Mouse (Mus musculus) MEL (cell line): Measurements from ENCODE around the gene Bcl7c. TPM values are rescaled to one million over a fixed set of nuclear protein-coding genes. Genes with fewer than 3 reads are reported as not detected.
A peak's percentile ranks its signal among the peaks of the same experiment; 100 is the strongest.

ENCODE experiments used
- DNase-seq: peaks from one replicate; pipeline ENCODE4 v3.0.0; 2011; ENCODE audit warnings: low read depth, low spot score
- H3K27ac ChIP-seq: 2 replicates; pipeline ENCODE4 v1.5.1; 2012; ENCODE audit warnings: low read depth, mild to moderate bottlenecking, control low read depth, low read length, moderate library complexity; ENCODE audit not compliant: control insufficient read depth
- H3K27me3 ChIP-seq, 2 experiments: fragments of 150-350 bp in 1 of 2; sonication (generic) in 1 of 2; 2 replicates each; pipeline ENCODE4 v1.6.1; 2012; ENCODE audit warnings: low read length in 2 of 2, mild to moderate bottlenecking in 2 of 2, improper control_type of control experiment in 1 of 2, moderate library complexity in 1 of 2; ENCODE audit not compliant: insufficient read depth in 2 of 2, control insufficient read depth in 1 of 2
- H3K36me3 ChIP-seq, 2 experiments: 2 replicates each; pipeline ENCODE4 v1.6.1; 2012 to 2014; ENCODE audit warnings: low read length in 2 of 2, improper control_type of control experiment in 1 of 2, inconsistent platforms in 1 of 2, mild to moderate bottlenecking in 1 of 2; ENCODE audit not compliant: insufficient read depth in 2 of 2, control insufficient read depth in 1 of 2
- H3K4me1 ChIP-seq, 2 experiments: fragments of 150-350 bp in 1 of 2; sonication (generic) in 1 of 2; 2 replicates each; pipeline ENCODE4 v1.6.1; 2012; ENCODE audit warnings: low read length in 2 of 2, improper control_type of control experiment in 1 of 2, mild to moderate bottlenecking in 1 of 2; ENCODE audit not compliant: insufficient read depth in 2 of 2, control insufficient read depth in 1 of 2
- H3K4me3 ChIP-seq, 2 experiments: fragments of 150-350 bp in 1 of 2; sonication (generic) in 1 of 2; 2 replicates each; pipeline ENCODE4 v1.5.1; 2012; ENCODE audit warnings: low read depth in 2 of 2, low read length in 2 of 2, mild to moderate bottlenecking in 2 of 2, moderate library complexity in 2 of 2, control low read depth in 1 of 2, improper control_type of control experiment in 1 of 2; ENCODE audit not compliant: control insufficient read depth in 1 of 2, insufficient read depth in 1 of 2
- H3K79me2 ChIP-seq: 2 replicates; pipeline ENCODE4 v1.6.1; 2012; ENCODE audit warnings: mild to moderate bottlenecking, low read length, moderate library complexity; ENCODE audit not compliant: control insufficient read depth, poor library complexity, insufficient read depth
- H3K9ac ChIP-seq: 2 replicates; pipeline ENCODE4 v1.6.1; 2012; ENCODE audit warnings: low read depth, mild to moderate bottlenecking, control low read depth, low read length, moderate library complexity; ENCODE audit not compliant: control insufficient read depth, poor library complexity, severe bottlenecking
- H3K9me3 ChIP-seq: fragments of 150-350 bp; sonication (generic); replicated peaks from 2 replicates; pipeline ENCODE4 v1.6.1; 2012; ENCODE audit warnings: mild to moderate bottlenecking, low read length, improper control_type of control experiment, moderate library complexity; ENCODE audit not compliant: insufficient read depth
- BHLHE40 ChIP-seq: IDR thresholded peaks from 2 replicates; pipeline ENCODE4 v1.6.1; 2012; ENCODE audit warnings: low read depth, mild to moderate bottlenecking, inconsistent platforms, low read length, improper control_type of control experiment, borderline replicate concordance
- CHD1 ChIP-seq: IDR thresholded peaks from 2 replicates; pipeline ENCODE4 v1.6.1; 2012; ENCODE audit warnings: low read depth, mild to moderate bottlenecking, inconsistent platforms, low read length, improper control_type of control experiment
- CHD2 ChIP-seq: IDR thresholded peaks from 2 replicates; pipeline ENCODE4 v1.6.1; 2011; ENCODE audit warnings: low read length, improper control_type of control experiment
- CTCF ChIP-seq, 3 experiments: IDR thresholded peaks in 2 of 3; conservative IDR thresholded peaks in 1 of 3; 2 replicates each; pipeline ENCODE4 v1.5.1; 2011 to 2012; ENCODE audit warnings: low read length in 3 of 3, low read depth in 2 of 3, mild to moderate bottlenecking in 2 of 3, improper control_type of control experiment in 1 of 3, inconsistent platforms in 1 of 3, mixed read lengths in 1 of 3, moderate library complexity in 1 of 3; ENCODE audit not compliant: control insufficient read depth in 1 of 3, insufficient read depth in 1 of 3, poor library complexity in 1 of 3, severe bottlenecking in 1 of 3
- ELF1 ChIP-seq: IDR thresholded peaks from 2 replicates; pipeline ENCODE4 v1.6.1; 2014; ENCODE audit warnings: low read depth, mild to moderate bottlenecking, inconsistent platforms, low read length, improper control_type of control experiment, moderate library complexity
- EP300 ChIP-seq, 2 experiments: IDR thresholded peaks; 2 replicates each; pipeline ENCODE4 v1.6.1; 2011; ENCODE audit warnings: improper control_type of control experiment in 2 of 2, low read length in 2 of 2, low read depth in 1 of 2, mild to moderate bottlenecking in 1 of 2
- ETS1 ChIP-seq: IDR thresholded peaks from 2 replicates; pipeline ENCODE4 v1.6.1; 2012; ENCODE audit warnings: low read depth, mild to moderate bottlenecking, inconsistent platforms, low read length, improper control_type of control experiment, moderate library complexity
- GABPA ChIP-seq: IDR thresholded peaks from 2 replicates; pipeline ENCODE4 v1.6.1; 2012; ENCODE audit warnings: low read depth, mild to moderate bottlenecking, inconsistent platforms, low read length, improper control_type of control experiment, moderate library complexity
- GATA1 ChIP-seq: IDR thresholded peaks from 2 replicates; pipeline ENCODE4 v1.6.1; 2011; ENCODE audit warnings: low read depth, low read length, improper control_type of control experiment
- HCFC1 ChIP-seq: IDR thresholded peaks from 2 replicates; pipeline ENCODE4 v1.6.1; 2012; ENCODE audit warnings: low read depth, mild to moderate bottlenecking, inconsistent platforms, low read length, improper control_type of control experiment, moderate library complexity
- JUND ChIP-seq: IDR thresholded peaks from 2 replicates; pipeline ENCODE4 v1.6.1; 2011; ENCODE audit warnings: low read depth, mild to moderate bottlenecking, improper control_type of control experiment, low read length
- KAT2A ChIP-seq: conservative IDR thresholded peaks from 2 replicates; pipeline ENCODE4 v1.6.1; 2012; ENCODE audit warnings: low read depth, low read length, improper control_type of control experiment, inconsistent platforms
- MAFK ChIP-seq: IDR thresholded peaks from 2 replicates; pipeline ENCODE4 v1.6.1; 2011; ENCODE audit warnings: low read depth, mild to moderate bottlenecking, low read length, improper control_type of control experiment, borderline replicate concordance
- MAX ChIP-seq: IDR thresholded peaks from 2 replicates; pipeline ENCODE4 v1.6.1; 2011; ENCODE audit warnings: low read length, improper control_type of control experiment
- MAZ ChIP-seq: IDR thresholded peaks from 2 replicates; pipeline ENCODE4 v1.6.1; 2012; ENCODE audit warnings: low read depth, mild to moderate bottlenecking, inconsistent platforms, low read length, improper control_type of control experiment
- MEF2A ChIP-seq: IDR thresholded peaks from 2 replicates; pipeline ENCODE4 v1.6.1; 2014; ENCODE audit warnings: low read depth, mild to moderate bottlenecking, inconsistent platforms, low read length, improper control_type of control experiment; ENCODE audit not compliant: poor library complexity, insufficient replicate concordance, severe bottlenecking; ENCODE audit errors: extremely low read depth
- MXI1 ChIP-seq: IDR thresholded peaks from 2 replicates; pipeline ENCODE4 v1.6.1; 2011; ENCODE audit warnings: mild to moderate bottlenecking, low read depth, low read length, improper control_type of control experiment
- MYC ChIP-seq: IDR thresholded peaks from 2 replicates; pipeline ENCODE4 v1.6.1; 2011; ENCODE audit warnings: low read depth, mild to moderate bottlenecking, low read length, improper control_type of control experiment, moderate library complexity
- NELFE ChIP-seq: IDR thresholded peaks from 2 replicates; pipeline ENCODE4 v1.6.1; 2011; ENCODE audit warnings: low read depth, low read length, improper control_type of control experiment
- NRF1 ChIP-seq: IDR thresholded peaks from 2 replicates; pipeline ENCODE4 v1.6.1; 2014; ENCODE audit warnings: low read depth, mild to moderate bottlenecking, inconsistent platforms, low read length, improper control_type of control experiment, moderate library complexity; ENCODE audit not compliant: poor library complexity, insufficient read depth, severe bottlenecking
- POLR2A ChIP-seq, 2 experiments: IDR thresholded peaks; 2 replicates each; pipeline ENCODE4 v1.6.1; 2011 to 2012; ENCODE audit warnings: low read length in 2 of 2, mild to moderate bottlenecking in 2 of 2, control low read depth in 1 of 2, improper control_type of control experiment in 1 of 2, low read depth in 1 of 2, moderate library complexity in 1 of 2; ENCODE audit not compliant: control insufficient read depth in 1 of 2, insufficient read depth in 1 of 2, poor library complexity in 1 of 2
- POLR2AphosphoS2 ChIP-seq: IDR thresholded peaks from 2 replicates; pipeline ENCODE4 v1.6.1; 2011; ENCODE audit warnings: low read length, improper control_type of control experiment
- POLR2AphosphoS5 ChIP-seq: IDR thresholded peaks from 2 replicates; pipeline ENCODE4 v1.6.1; 2012; ENCODE audit warnings: low read depth, borderline replicate concordance, mild to moderate bottlenecking, inconsistent platforms, low read length, moderate library complexity, mixed read lengths
- RAD21 ChIP-seq: IDR thresholded peaks from 2 replicates; pipeline ENCODE4 v1.6.1; 2011; ENCODE audit warnings: mild to moderate bottlenecking, low read depth, low read length, improper control_type of control experiment
- RCOR1 ChIP-seq: IDR thresholded peaks from 2 replicates; pipeline ENCODE4 v1.6.1; 2012; ENCODE audit warnings: low read depth, mild to moderate bottlenecking, inconsistent platforms, low read length, improper control_type of control experiment
- SIN3A ChIP-seq: IDR thresholded peaks from 2 replicates; pipeline ENCODE4 v1.6.1; 2012; ENCODE audit warnings: low read length, improper control_type of control experiment, inconsistent platforms
- SMC3 ChIP-seq: IDR thresholded peaks from 2 replicates; pipeline ENCODE4 v1.6.1; 2011; ENCODE audit warnings: low read depth, low read length, improper control_type of control experiment
- TAL1 ChIP-seq: IDR thresholded peaks from 2 replicates; pipeline ENCODE4 v1.6.1; 2012; ENCODE audit warnings: mild to moderate bottlenecking, inconsistent platforms, low read length, moderate library complexity, mixed read lengths
- TBP ChIP-seq: IDR thresholded peaks from 2 replicates; pipeline ENCODE4 v1.8.0; 2011; ENCODE audit warnings: low read depth, low read length, improper control_type of control experiment
- TCF12 ChIP-seq: IDR thresholded peaks from 2 replicates; pipeline ENCODE4 v1.6.1; 2014; ENCODE audit warnings: low read depth, mild to moderate bottlenecking, inconsistent platforms, low read length, improper control_type of control experiment, moderate library complexity
- UBTF ChIP-seq: IDR thresholded peaks from 2 replicates; pipeline ENCODE4 v1.6.1; 2012; ENCODE audit warnings: low read depth, mild to moderate bottlenecking, inconsistent platforms, low read length, improper control_type of control experiment, moderate library complexity, borderline replicate concordance; ENCODE audit not compliant: insufficient read depth
- USF1 ChIP-seq: IDR thresholded peaks from 2 replicates; pipeline ENCODE4 v1.6.1; 2014; ENCODE audit warnings: low read depth, mild to moderate bottlenecking, inconsistent platforms, low read length, improper control_type of control experiment, moderate library complexity
- USF2 ChIP-seq, 2 experiments: IDR thresholded peaks; 2 replicates each; pipeline ENCODE4 v1.6.1; 2011 to 2012; ENCODE audit warnings: improper control_type of control experiment in 2 of 2, low read length in 2 of 2, borderline replicate concordance in 1 of 2, inconsistent platforms in 1 of 2, low read depth in 1 of 2, mild to moderate bottlenecking in 1 of 2; ENCODE audit not compliant: insufficient read depth in 1 of 2
- ZC3H11A ChIP-seq: IDR thresholded peaks from 2 replicates; pipeline ENCODE4 v1.6.1; 2012; ENCODE audit warnings: low read depth, mild to moderate bottlenecking, inconsistent platforms, low read length, improper control_type of control experiment
- ZKSCAN1 ChIP-seq: IDR thresholded peaks from 2 replicates; pipeline ENCODE4 v1.6.1; 2012; ENCODE audit warnings: low read depth, mild to moderate bottlenecking, inconsistent platforms, low read length, improper control_type of control experiment, moderate library complexity
- ZMIZ1 ChIP-seq: IDR thresholded peaks from 2 replicates; pipeline ENCODE4 v1.6.1; 2012; ENCODE audit warnings: low read depth, mild to moderate bottlenecking, inconsistent platforms, low read length, improper control_type of control experiment, moderate library complexity
- ZNF384 ChIP-seq: IDR thresholded peaks from 2 replicates; pipeline ENCODE4 v1.6.1; 2012; ENCODE audit warnings: low read depth, mild to moderate bottlenecking, inconsistent platforms, low read length, improper control_type of control experiment
- polyA plus RNA-seq, 2 experiments: library from polyadenylated mRNA; stranded (reverse) in 1 of 2; unstranded in 1 of 2; fragments of >175 nt in 1 of 2; fragments of >200 nt in 1 of 2; gene quantifications; 2 replicates each; pipeline versions ENCODE4 v1.2.1 to v1.2.4; 2012; ENCODE audit warnings: low replicate concordance in 2 of 2, low read depth in 1 of 2; ENCODE audit not compliant: insufficient read length in 2 of 2, insufficient read depth in 1 of 2, missing spikeins in 1 of 2
- total RNA-seq: library from RNA; depleted of rRNA; stranded (reverse); fragments of 300-350 nt; gene quantifications from 2 replicates; pipeline ENCODE4 v1.2.3, GENCODE M21; 2012

Gene Bcl7c
- total and polyA plus RNA-seq, 3 experiments: 72.4 to 98.4 TPM; not detected in 1

DNA sequence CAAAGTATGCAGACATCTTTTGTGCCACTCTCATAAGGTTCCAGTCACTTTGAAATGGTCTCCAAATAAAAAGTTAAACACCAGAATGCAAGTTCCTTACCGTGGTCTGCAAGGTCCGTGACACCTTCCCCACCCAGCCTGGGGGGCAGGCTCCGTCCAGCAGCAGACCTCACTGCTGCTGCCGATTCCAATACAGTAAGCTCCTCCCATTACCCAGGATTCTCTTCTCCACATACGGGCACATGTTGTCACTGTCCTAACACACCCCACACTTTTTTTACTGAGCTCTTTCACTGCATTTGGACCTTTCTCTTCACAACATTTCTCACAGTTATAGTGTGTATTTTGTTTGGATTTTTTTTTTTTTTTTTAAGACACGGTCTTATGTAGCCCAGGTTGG lies 46.9 kb downstream of the Bcl7c start:
- Histone ChIP-seq H3K27ac (0 out of 2 replicates have a peak overlapping the region, but pooled peaks have one; percentile 2), H3K4me3 (peak overlapping the region; percentile 46 to 54), H3K9me3 (no peaks in the 10 kb centered on the region), H3K36me3 (no peaks in the 10 kb centered on the region; a peak in 1 of 4 replicates), H3K4me1 (peaks cover 0 to 6% of the 10 kb centered on the region in 2 experiments; a peak in 1 of 4 replicates), H3K9ac (peak overlapping the region; percentile 60), H3K27me3 (no peaks in the 10 kb centered on the region), H3K79me2 (no peaks in the 10 kb centered on the region)
- peak; percentile 74 for DNase-seq
- TF ChIP-seq ETS1 (no peak), TBP (peak; percentile 55; the same call in 1 of the 2 replicates), MXI1 (peak; percentile 63; the same call in 1 of the 2 replicates), MAX (peak; percentile 84), ZMIZ1 (peak; percentile 79), ZNF384 (peak; percentile 67; the same call in 1 of the 2 replicates), POLR2A (IDR thresholded peaks at IDR 0.05; ENCODE audit: control insufficient read depth in 1 of 2, insufficient read depth in 1 of 2, low read depth in 1 of 2, low read length in 2 of 2, poor library complexity in 1 of 2) (peak; percentile 76 to 85), RCOR1 (no peak), ELF1 (no peak), MAFK (no peak), NRF1 (no peak), KAT2A (no peak), POLR2AphosphoS5 (no peak), MEF2A (no peak), HCFC1 (peak; percentile 73), CTCF (IDR thresholded peaks at IDR 0.05 in 2 of 3, conservative IDR thresholded peaks at IDR 0.05 in 1 of 3; ENCODE audit: control insufficient read depth in 1 of 3, insufficient read depth in 1 of 3, low read depth in 2 of 3, low read length in 3 of 3, poor library complexity in 1 of 3, severe bottlenecking in 1 of 3) (no peak), GATA1 (no peak), USF1 (0 out of 2 replicates have a peak, but pooled peaks have one; percentile 11), JUND (no peak), POLR2AphosphoS2 (peak; percentile 43; the same call in 1 of the 2 replicates), RAD21 (no peak), EP300 (IDR thresholded peaks at IDR 0.05; ENCODE audit: low read depth in 1 of 2, low read length in 2 of 2) (no peak), ZC3H11A (no peak), CHD1 (no peak), MYC (peak; percentile 73), SIN3A (peak; percentile 34; the same call in 1 of the 2 replicates), ZKSCAN1 (no peak), NELFE (peak; percentile 72), SMC3 (no peak), CHD2 (no peak), BHLHE40 (no peak), USF2 (IDR thresholded peaks at IDR 0.05; ENCODE audit: borderline replicate concordance in 1 of 2, insufficient read depth in 1 of 2, low read depth in 1 of 2, low read length in 2 of 2) (no peak), MAZ (0 out of 2 replicates have a peak, but pooled peaks have one; percentile 35), TCF12 (no peak), UBTF (no peak), GABPA (no peak), TAL1 (no peak)
